Mouse (Mus musculus) lung, adult 2 months (tissue): ENCODE results near the gene Fgfrl1. TPM values are rescaled to one million over a fixed set of nuclear protein-coding genes. Genes with fewer than 3 reads are reported as not detected.

ENCODE experiments used
- DNase-seq: peaks from one replicate; pipeline ENCODE4 v3.0.0; 2022
- H3K4me1 ChIP-seq: fragments of 200-500 bp; 2 replicates; pipeline ENCODE4 v1.6.1; 2011; ENCODE audit warnings: low read length; ENCODE audit not compliant: control insufficient read depth, insufficient read depth
- H3K4me3 ChIP-seq: fragments of 200-500 bp; replicated peaks from 2 replicates; pipeline ENCODE3; 2011; ENCODE audit warnings: low read depth, mild to moderate bottlenecking, control low read depth, low read length; ENCODE audit errors: extremely low read depth
- CTCF ChIP-seq: fragments of 200-500 bp; IDR thresholded peaks from 2 replicates; pipeline ENCODE4 v1.5.1; 2011; ENCODE audit warnings: mild to moderate bottlenecking, low read length, control low read depth; ENCODE audit not compliant: insufficient read depth
- POLR2A ChIP-seq: fragments of 200-500 bp; IDR thresholded peaks from 2 replicates; pipeline ENCODE4 v1.6.1; 2011; ENCODE audit warnings: low read depth, mild to moderate bottlenecking, control low read depth, low read length, borderline replicate concordance; ENCODE audit errors: extremely low read depth
- WGBS: fragments of 180-500 bp; shearing (Covaris S2); methylation state at CpG from one replicate; pipeline ENCODE4 v1.1.7; 2018; 5-methylcytosine and 5-hydroxymethylcytosine counted together
- polyA plus RNA-seq: library from polyadenylated mRNA; depleted of rRNA; stranded (reverse); fragments of >200 nt; gene quantifications from 2 replicates; pipeline ENCODE4 v1.2.3, GENCODE M21; 2012

The Fgfrl1 gene
- polyA plus RNA-seq, 1 experiment: 48.5 TPM

- no peak for DNase-seq
- 97% methylated on average over 1 of the region's 1 CpGs for WGBS
- Histone ChIP-seq H3K4me1 (no peaks in the 10 kb centered on the region; the same call in 1 of the 2 replicates), H3K4me3 (no peak overlapping the region)
- no peak for TF ChIP-seq CTCF
- no peak for TF ChIP-seq POLR2A
These were observed 16.2 kb downstream of the Fgfrl1 start for GRCm38 (mm10) chr5:108708419-108708818.

- H3K4me1 ChIP-seq: peaks cover 6% of the 10 kb centered on the region
- H3K4me3 ChIP-seq: no peak overlapping the region
- no peak for TF ChIP-seq CTCF
- TF ChIP-seq POLR2A: no peak
- WGBS: 50% methylated on average over 6 of the region's 6 CpGs
- no peak for DNase-seq
These were observed 17.0 kb downstream of the Fgfrl1 start for GRCm38 (mm10) chr5:108708981-108709731.

- 78% methylated on average over 6 of the region's 6 CpGs for WGBS
- no peak for TF ChIP-seq CTCF
- no peak for TF ChIP-seq POLR2A
- Histone ChIP-seq H3K4me3 (no peak overlapping the region), H3K4me1 (peaks cover 6% of the 10 kb centered on the region)
- no peak for DNase-seq
These were observed 19.8 kb downstream of the Fgfrl1 start for GRCm38 (mm10) chr5:108711968-108712367.

- WGBS: 77% methylated on average over 2 of the region's 2 CpGs
- no peak for TF ChIP-seq POLR2A
- TF ChIP-seq CTCF: no peak
- no peak overlapping the region for H3K4me3 ChIP-seq
- no peak for DNase-seq
- H3K4me1 ChIP-seq: peaks cover 6% of the 10 kb centered on the region
These were observed 20.9 kb downstream of the Fgfrl1 start for GRCm38 (mm10) chr5:108713096-108713495.

- TF ChIP-seq POLR2A (no peak), CTCF (no peak)
- Histone ChIP-seq H3K4me1 (peaks cover 6% of the 10 kb centered on the region), H3K4me3 (no peak overlapping the region)
- DNase-seq: no peak
These were observed 21.5 kb downstream of the Fgfrl1 start for GRCm38 (mm10) chr5:108713691-108714090.

- H3K4me1 ChIP-seq: peaks cover 6% of the 10 kb centered on the region
- no peak overlapping the region for H3K4me3 ChIP-seq
- 25% methylated on average over 6 of the region's 6 CpGs for WGBS
- DNase-seq: no peak
- TF ChIP-seq CTCF (no peak), POLR2A (no peak)
These were observed 22.0 kb downstream of the Fgfrl1 start for GRCm38 (mm10) chr5:108714149-108714548.

GRCm38 (mm10) chr5:108715974-108716373, 23.8 kb downstream of the Fgfrl1 start:
- TF ChIP-seq POLR2A (no peak), CTCF (no peak)
- WGBS: 78% methylated on average over 1 of the region's 1 CpGs
- H3K4me1 ChIP-seq: peaks cover 6% of the 10 kb centered on the region
- DNase-seq: no peak
- no peak overlapping the region for H3K4me3 ChIP-seq

GRCm38 (mm10) chr5:108718051-108718450, 25.9 kb downstream of the Fgfrl1 start:
- H3K4me1 ChIP-seq: peaks cover 6% of the 10 kb centered on the region
- WGBS: 60% methylated on average over 4 of the region's 4 CpGs
- TF ChIP-seq POLR2A (no peak), CTCF (no peak)
- no peak for DNase-seq
- no peak overlapping the region for H3K4me3 ChIP-seq

GRCm38 (mm10) chr5:108719761-108720160, 27.6 kb downstream of the Fgfrl1 start:
- Histone ChIP-seq H3K4me1 (no peaks in the 10 kb centered on the region), H3K4me3 (no peak overlapping the region)
- WGBS: 46% methylated on average over 7 of the region's 7 CpGs
- no peak for TF ChIP-seq POLR2A
- TF ChIP-seq CTCF: no peak
- DNase-seq: no peak

- Histone ChIP-seq H3K4me1 (no peaks in the 10 kb centered on the region), H3K4me3 (no peak overlapping the region)
- 38% methylated on average over 2 of the region's 2 CpGs for WGBS
- DNase-seq: no peak
- TF ChIP-seq CTCF (no peak), POLR2A (no peak)
These were observed 31.8 kb downstream of the Fgfrl1 start for GRCm38 (mm10) chr5:108724006-108724405.
